Mouse (Mus musculus): Measurements from ENCODE around the gene Tubb1. TPM values are rescaled to one million over a fixed set of nuclear protein-coding genes. Genes with fewer than 3 reads are reported as not detected.

The Tubb1 gene
- polyA plus RNA-seq, 1 experiment from 2014 or later = 3.2 TPM

DNA sequence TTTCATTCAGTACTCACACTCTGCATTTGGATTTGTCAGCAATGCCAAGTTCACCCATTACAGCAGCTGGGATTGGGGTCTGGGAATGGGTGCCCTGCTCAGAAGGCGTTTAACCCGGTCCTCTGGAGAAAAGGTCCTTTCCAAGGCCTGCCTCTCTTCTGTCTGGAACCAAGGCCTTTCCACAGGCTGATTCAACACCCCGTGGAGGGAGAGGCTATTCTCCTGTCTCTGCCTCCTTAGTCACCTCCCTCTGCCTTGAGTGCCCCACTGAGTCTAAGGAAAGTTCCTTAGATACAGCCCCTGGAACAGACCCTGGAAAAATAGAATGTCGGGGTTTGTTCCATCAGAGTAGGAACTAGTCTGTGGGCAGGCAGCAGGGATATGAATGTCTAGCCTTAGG, 2.1 kb upstream of the Tubb1 start:
- 0 out of 2 replicates have a peak, but pooled peaks cover 6% of the 10 kb centered on the region for H3K4me1 ChIP-seq (ENCODE audit: control insufficient read depth, insufficient read depth, low read length)

DNA sequence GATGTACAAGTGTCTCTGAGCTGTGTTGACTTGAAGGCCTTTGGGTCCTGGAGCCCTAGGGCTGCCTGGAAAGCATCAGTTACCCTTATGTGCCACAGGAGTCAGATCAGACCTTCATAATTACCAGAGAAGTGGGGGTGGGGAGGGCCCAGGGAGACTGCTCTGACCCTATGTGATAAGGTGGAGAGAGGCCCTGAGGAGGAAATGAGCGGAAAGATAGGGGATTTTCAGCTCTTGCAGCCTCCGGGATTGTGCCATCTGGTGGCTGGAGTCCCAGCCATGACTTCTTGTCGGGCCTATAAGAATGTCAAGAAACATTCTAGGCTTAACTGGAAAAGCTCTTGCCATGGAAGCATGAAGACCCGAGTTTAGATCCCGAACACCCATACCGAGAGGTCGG, 3.2 kb downstream of the Tubb1 start:
- Histone ChIP-seq H3K27ac (ENCODE audit: low read depth, low read length) (no peak overlapping the region), H3K4me1 (ENCODE audit: control insufficient read depth, insufficient read depth, low read length) (no peaks in the 10 kb centered on the region), H3K27me3 (ENCODE audit: control insufficient read depth, insufficient read depth, low read length) (no peaks in the 10 kb centered on the region), H3K9ac (ENCODE audit: low read depth, low read length) (no peak overlapping the region), H3K4me2 (replicated peaks; ENCODE audit: low read depth, low read length) (no peak overlapping the region), H3K4me3 (ENCODE audit: low read length) (no peak overlapping the region), H3K9me3 (ENCODE audit: control insufficient read depth, low read length) (no peaks in the 10 kb centered on the region), H3K36me3 (ENCODE audit: control insufficient read depth, insufficient read depth, low read length) (no peaks in the 10 kb centered on the region)
- ATAC-seq (ENCODE audit: low FRiP score, low TSS enrichment) = no peak
- 72% methylated on average over 7 of the region's 7 CpGs for WGBS

More for the DNA sequence above, 2.1 kb upstream of the Tubb1 start:
- Histone ChIP-seq H3K9me3 (ENCODE audit: control insufficient read depth, low read length) (no peaks in the 10 kb centered on the region), H3K9ac (ENCODE audit: low read depth, low read length) (no peak overlapping the region), H3K36me3 (ENCODE audit: control insufficient read depth, insufficient read depth, low read length) (no peaks in the 10 kb centered on the region), H3K4me2 (replicated peaks; ENCODE audit: low read depth, low read length) (no peak overlapping the region), H3K27ac (ENCODE audit: low read depth, low read length) (no peak overlapping the region), H3K4me3 (ENCODE audit: low read length) (no peak overlapping the region), H3K27me3 (ENCODE audit: control insufficient read depth, insufficient read depth, low read length) (no peaks in the 10 kb centered on the region)
- 81% methylated on average over 4 of the region's 4 CpGs for WGBS
- no peak for ATAC-seq (ENCODE audit: low FRiP score, low TSS enrichment)

DNA sequence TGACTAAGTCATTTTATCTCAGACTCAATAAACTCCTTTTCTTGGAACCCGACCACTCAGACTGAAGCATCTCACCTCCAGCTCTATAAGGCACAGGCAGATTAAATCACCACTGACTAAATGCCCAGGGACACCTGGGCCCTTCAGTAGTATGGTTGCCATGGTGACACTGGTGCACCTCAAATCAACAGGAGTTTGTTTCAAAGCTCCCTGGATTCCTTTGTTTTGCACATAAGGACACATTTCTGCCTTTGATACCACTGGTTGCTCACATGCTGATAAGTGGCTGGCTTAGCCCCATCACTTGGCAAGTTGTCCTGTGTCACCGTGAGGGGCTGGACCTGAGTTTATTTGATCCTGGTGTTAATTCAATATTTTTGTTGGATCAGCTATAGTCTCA, 8.9 kb downstream of the Tubb1 start:
- 77% methylated on average over 2 of the region's 2 CpGs for WGBS
- Histone ChIP-seq H3K36me3 (ENCODE audit: control insufficient read depth, insufficient read depth, low read length) (peaks cover 31% of the 10 kb centered on the region), H3K4me2 (replicated peaks; ENCODE audit: low read depth, low read length) (no peak overlapping the region), H3K9me3 (ENCODE audit: control insufficient read depth, low read length) (no peaks in the 10 kb centered on the region), H3K4me1 (ENCODE audit: control insufficient read depth, insufficient read depth, low read length) (peaks cover 7% of the 10 kb centered on the region; the same call in 1 of the 2 replicates), H3K27me3 (ENCODE audit: control insufficient read depth, insufficient read depth, low read length) (no peaks in the 10 kb centered on the region), H3K27ac (ENCODE audit: low read depth, low read length) (no peak overlapping the region), H3K4me3 (ENCODE audit: low read length) (no peak overlapping the region), H3K9ac (ENCODE audit: low read depth, low read length) (no peak overlapping the region)
- ATAC-seq (ENCODE audit: low FRiP score, low TSS enrichment) = no peak

DNA sequence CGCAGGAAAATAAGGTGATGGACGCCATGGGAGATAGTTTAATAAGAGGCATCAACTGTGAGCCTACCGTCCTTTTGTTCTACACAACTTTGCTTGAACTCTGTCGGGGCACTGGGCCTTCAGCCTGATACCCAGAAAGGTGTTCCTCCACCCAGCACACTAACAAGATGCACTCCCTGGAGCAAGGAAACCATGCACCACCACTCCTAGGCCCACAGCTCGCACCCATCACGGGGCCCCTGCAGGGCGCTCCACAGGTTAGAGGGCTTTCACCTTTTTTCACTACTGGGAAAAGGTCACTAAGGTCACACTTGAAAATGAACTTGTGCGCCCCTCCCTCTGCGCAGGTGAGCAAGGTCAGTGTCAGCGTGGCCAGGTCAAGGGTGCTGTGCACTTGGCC, 12.9 kb downstream of the Tubb1 start:
- peak overlapping the region; percentile 81 for H3K4me3 ChIP-seq (ENCODE audit: low read length)
- H3K27me3 ChIP-seq (ENCODE audit: control insufficient read depth, insufficient read depth, low read length) = no peaks in the 10 kb centered on the region
- H3K4me2 ChIP-seq (replicated peaks; ENCODE audit: low read depth, low read length) = peak overlapping the region; percentile 95
- WGBS = 38% methylated on average over 10 of the region's 10 CpGs
- no peaks in the 10 kb centered on the region for H3K9me3 ChIP-seq (ENCODE audit: control insufficient read depth, low read length)
- 0 out of 2 replicates have a peak overlapping the region, but pooled peaks have one; percentile 79 for H3K27ac ChIP-seq (ENCODE audit: low read depth, low read length)
- H3K36me3 ChIP-seq (ENCODE audit: control insufficient read depth, insufficient read depth, low read length) = peaks cover 57% of the 10 kb centered on the region
- peaks cover 7% of the 10 kb centered on the region; the same call in 1 of the 2 replicates for H3K4me1 ChIP-seq (ENCODE audit: control insufficient read depth, insufficient read depth, low read length)
- peak; percentile 53; the same call in 1 of the 2 replicates for ATAC-seq (ENCODE audit: low FRiP score, low TSS enrichment)
- peak overlapping the region; percentile 85 for H3K9ac ChIP-seq (ENCODE audit: low read depth, low read length)

DNA sequence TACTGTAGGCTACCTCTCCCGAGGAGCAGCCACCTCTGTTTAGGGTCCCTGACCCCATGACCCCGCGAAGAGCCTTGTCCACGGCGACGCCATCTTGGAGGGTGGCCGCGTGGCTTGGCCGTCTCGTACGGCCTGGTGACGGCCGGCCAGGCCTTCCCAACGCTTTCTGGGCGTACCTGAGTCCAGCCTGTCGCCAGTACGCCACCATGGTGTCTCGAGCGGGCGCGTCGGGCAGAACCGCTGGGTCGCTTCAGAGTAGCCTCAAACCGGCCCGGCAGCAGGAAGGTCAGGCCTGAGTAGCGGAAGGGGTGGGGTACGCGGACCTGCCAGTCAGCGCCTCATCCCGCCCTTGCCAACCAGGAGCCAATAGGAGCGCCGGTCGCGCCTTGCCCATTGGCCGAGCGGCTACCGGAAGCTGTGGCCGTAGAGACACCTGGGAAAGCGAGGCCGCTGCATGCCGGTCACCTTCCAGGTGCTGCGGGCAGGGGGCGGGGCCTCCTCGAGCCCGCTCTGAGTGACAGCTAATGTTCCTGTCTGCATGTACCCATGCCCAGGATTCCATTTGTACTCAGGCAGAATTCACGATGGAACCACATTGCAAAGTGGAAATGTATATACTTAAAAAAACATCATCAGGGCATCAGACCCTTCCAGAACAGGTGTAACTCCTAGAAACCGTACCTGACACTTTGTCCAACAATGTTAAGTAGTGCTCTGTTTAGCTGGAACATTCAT, 13.5 kb downstream of the Tubb1 start, which contains the start of gene Atp5e:
TSS of gene Atp5e (minus strand) at position 317 of the 735 bp plus-strand sequence.
- Histone ChIP-seq H3K4me3 (ENCODE audit: low read length) (peak within 1 kb of the TSS; percentile 81), H3K27me3 (ENCODE audit: control insufficient read depth, insufficient read depth, low read length) (no peaks in the 10 kb centered on the region), H3K4me2 (replicated peaks; ENCODE audit: low read depth, low read length) (peak within 1 kb of the TSS; percentile 95), H3K36me3 (ENCODE audit: control insufficient read depth, insufficient read depth, low read length) (peaks cover 57% of the 10 kb centered on the region), H3K4me1 (ENCODE audit: control insufficient read depth, insufficient read depth, low read length) (peaks cover 7% of the 10 kb centered on the region; the same call in 1 of the 2 replicates), H3K9me3 (ENCODE audit: control insufficient read depth, low read length) (no peaks in the 10 kb centered on the region), H3K9ac (ENCODE audit: low read depth, low read length) (peak within 1 kb of the TSS; percentile 85), H3K27ac (ENCODE audit: low read depth, low read length) (peak within 1 kb of the TSS; percentile 79; the same call in 1 of the 2 replicates)
- 3% methylated on average over 48 of the region's 48 CpGs for WGBS
- ATAC-seq (ENCODE audit: low FRiP score, low TSS enrichment) = peak; percentile 100

DNA sequence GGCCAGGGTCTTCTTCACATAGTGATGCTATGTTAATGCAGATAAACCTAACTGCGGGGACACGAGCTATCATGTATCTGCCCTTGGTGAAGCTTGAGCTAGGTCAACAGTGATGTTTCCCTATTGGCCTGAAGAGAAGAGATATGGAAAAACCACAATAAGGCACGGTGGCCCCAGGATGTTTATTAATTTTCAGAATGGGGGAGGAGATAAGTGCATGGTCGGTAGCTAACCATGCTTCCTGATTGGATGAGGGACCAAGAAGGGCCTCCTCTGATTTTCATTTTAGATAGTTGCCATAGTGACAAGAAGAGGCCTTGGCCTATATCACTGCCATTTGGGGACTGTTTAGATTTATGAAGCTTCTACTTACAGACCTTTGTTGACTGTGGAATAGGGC, 19.8 kb downstream of the Tubb1 start:
- no peak overlapping the region for H3K4me2 ChIP-seq (replicated peaks; ENCODE audit: low read depth, low read length)
- H3K9me3 ChIP-seq (ENCODE audit: control insufficient read depth, low read length) = 0 out of 2 replicates have a peak, but pooled peaks cover 2% of the 10 kb centered on the region
- H3K9ac ChIP-seq (ENCODE audit: low read depth, low read length) = no peak overlapping the region
- no peaks in the 10 kb centered on the region for H3K27me3 ChIP-seq (ENCODE audit: control insufficient read depth, insufficient read depth, low read length)
- H3K4me3 ChIP-seq (ENCODE audit: low read length) = no peak overlapping the region
- no peak for ATAC-seq (ENCODE audit: low FRiP score, low TSS enrichment)
- peaks cover 19% of the 10 kb centered on the region for H3K4me1 ChIP-seq (ENCODE audit: control insufficient read depth, insufficient read depth, low read length)
- H3K36me3 ChIP-seq (ENCODE audit: control insufficient read depth, insufficient read depth, low read length) = peaks cover 27% of the 10 kb centered on the region
- no peak overlapping the region for H3K27ac ChIP-seq (ENCODE audit: low read depth, low read length)
- 79% methylated on average over 4 of the region's 4 CpGs for WGBS

DNA sequence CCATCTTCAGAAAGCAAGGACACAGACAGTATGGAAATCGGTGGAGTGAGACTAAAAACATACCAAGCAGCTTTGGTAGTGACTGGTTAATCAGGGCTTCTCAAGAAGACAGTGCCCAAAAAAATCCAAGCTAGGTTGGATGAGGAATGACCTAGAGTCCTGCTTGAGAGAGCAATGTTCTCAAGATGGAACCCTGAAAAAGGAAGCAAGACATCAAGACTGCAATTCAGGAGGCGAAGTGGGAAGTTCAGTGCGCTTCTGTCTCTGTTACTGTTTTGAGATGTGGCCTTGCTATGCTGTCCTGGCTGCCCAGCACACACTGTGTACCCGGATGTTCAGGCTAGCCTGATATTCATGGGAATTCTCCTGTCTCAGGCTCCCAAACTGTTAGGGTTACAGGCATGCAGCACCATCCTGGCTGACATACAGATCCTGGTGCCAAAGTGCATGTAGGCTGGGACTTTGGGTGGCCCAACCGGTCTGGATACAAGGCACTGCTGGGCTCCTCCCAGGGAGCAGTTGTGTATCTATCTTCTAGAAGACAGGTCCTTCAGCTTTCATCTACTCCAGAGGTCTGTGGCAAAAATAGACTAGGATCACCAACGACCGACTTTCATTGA, 20.4 kb downstream of the Tubb1 start:
- no peak for ATAC-seq (ENCODE audit: low FRiP score, low TSS enrichment)
- Histone ChIP-seq H3K27me3 (ENCODE audit: control insufficient read depth, insufficient read depth, low read length) (no peaks in the 10 kb centered on the region), H3K4me2 (replicated peaks; ENCODE audit: low read depth, low read length) (no peak overlapping the region), H3K9me3 (ENCODE audit: control insufficient read depth, low read length) (0 out of 2 replicates have a peak, but pooled peaks cover 2% of the 10 kb centered on the region), H3K4me3 (ENCODE audit: low read length) (no peak overlapping the region), H3K27ac (ENCODE audit: low read depth, low read length) (no peak overlapping the region), H3K4me1 (ENCODE audit: control insufficient read depth, insufficient read depth, low read length) (peaks cover 19% of the 10 kb centered on the region), H3K36me3 (ENCODE audit: control insufficient read depth, insufficient read depth, low read length) (peaks cover 22% of the 10 kb centered on the region), H3K9ac (ENCODE audit: low read depth, low read length) (no peak overlapping the region)
- 92% methylated on average over 7 of the region's 7 CpGs for WGBS

DNA sequence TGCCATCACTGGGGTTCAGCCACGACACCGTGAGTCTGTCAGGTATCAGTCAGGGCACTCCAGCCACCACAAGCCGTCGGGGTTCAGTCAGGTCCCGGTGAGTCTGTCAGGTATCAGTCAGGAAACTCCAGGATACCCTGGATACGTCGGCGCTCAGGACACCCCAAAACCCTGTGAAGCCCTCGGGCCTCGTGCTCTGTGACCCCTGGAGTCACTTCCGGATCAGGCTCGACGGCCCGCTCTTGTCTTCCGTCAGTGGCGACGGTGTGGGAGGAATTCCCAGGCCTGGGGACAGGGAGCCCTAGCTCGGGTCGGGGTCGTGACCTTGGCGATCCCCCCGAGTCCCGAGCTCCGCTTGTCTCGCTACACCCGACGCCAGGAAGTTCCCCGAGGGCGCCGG, 21.9 kb downstream of the Tubb1 start:
- WGBS = 8% methylated on average over 30 of the region's 30 CpGs
- Histone ChIP-seq H3K9me3 (ENCODE audit: control insufficient read depth, low read length) (0 out of 2 replicates have a peak, but pooled peaks cover 2% of the 10 kb centered on the region), H3K27me3 (ENCODE audit: control insufficient read depth, insufficient read depth, low read length) (no peaks in the 10 kb centered on the region), H3K4me3 (ENCODE audit: low read length) (peak overlapping the region; percentile 83), H3K4me2 (replicated peaks; ENCODE audit: low read depth, low read length) (peak overlapping the region; percentile 91), H3K9ac (ENCODE audit: low read depth, low read length) (peak overlapping the region; percentile 80), H3K4me1 (ENCODE audit: control insufficient read depth, insufficient read depth, low read length) (peaks cover 19% of the 10 kb centered on the region), H3K27ac (ENCODE audit: low read depth, low read length) (peak overlapping the region; percentile 71; the same call in 1 of the 2 replicates), H3K36me3 (ENCODE audit: control insufficient read depth, insufficient read depth, low read length) (peaks cover 10% of the 10 kb centered on the region; the same call in 1 of the 2 replicates)
- ATAC-seq (ENCODE audit: low FRiP score, low TSS enrichment) = peak; percentile 20; the same call in 1 of the 2 replicates
